Mouse (Mus musculus) ES-Bruce4 (cell line): ENCODE measurements at regions not wholly inside any gene's neighbourhood (a gene's known extent, or its start where the extent isn't known, plus 50 kb on each side); places are given as distances from the start of the nearest gene placed in this dataset.
A peak's percentile ranks its signal among the peaks of the same experiment; 100 is the strongest.

Source experiments
- H3K27ac ChIP-seq: 2 replicates; pipeline ENCODE4 v1.5.1; 2012; ENCODE audit warnings: low read length, inconsistent platforms; ENCODE audit not compliant: insufficient read depth
- H3K27me3 ChIP-seq: 2 replicates; pipeline ENCODE4 v1.6.1; 2012; ENCODE audit warnings: mild to moderate bottlenecking, low read length, inconsistent platforms; ENCODE audit not compliant: control insufficient read depth, poor library complexity, insufficient read depth, severe bottlenecking
- H3K36me3 ChIP-seq: 2 replicates; pipeline ENCODE4 v1.6.1; 2012; ENCODE audit warnings: inconsistent platforms, mild to moderate bottlenecking, low read length, moderate library complexity; ENCODE audit not compliant: control insufficient read depth, poor library complexity, insufficient read depth, severe bottlenecking
- H3K4me1 ChIP-seq: one replicate; pipeline ENCODE4 v1.8.1; 2011; ENCODE audit warnings: low read length; ENCODE audit not compliant: control insufficient read depth, insufficient read depth
- H3K4me3 ChIP-seq: 2 replicates; pipeline ENCODE4 v1.5.1; 2011; ENCODE audit warnings: low read depth, mild to moderate bottlenecking, low read length
- H3K9ac ChIP-seq: 2 replicates; pipeline ENCODE4 v1.6.1; 2012; ENCODE audit warnings: low read depth, mild to moderate bottlenecking, inconsistent platforms; ENCODE audit not compliant: poor library complexity, severe bottlenecking
- H3K9me3 ChIP-seq: replicated peaks from 2 replicates; pipeline ENCODE4 v1.6.1; 2012; ENCODE audit warnings: mild to moderate bottlenecking, low read length, inconsistent platforms; ENCODE audit not compliant: control insufficient read depth, poor library complexity, insufficient read depth, severe bottlenecking
- CTCF ChIP-seq: IDR thresholded peaks from one replicate; pipeline ENCODE4 v1.8.1; 2011; ENCODE audit warnings: low read depth, low read length
- EP300 ChIP-seq: IDR thresholded peaks from 2 replicates; pipeline ENCODE4 v1.6.1; 2011; ENCODE audit warnings: low read depth, low read length; ENCODE audit not compliant: insufficient read depth
- POLR2A ChIP-seq: IDR thresholded peaks from one replicate; pipeline ENCODE4 v1.8.1; 2011; ENCODE audit warnings: low read length; ENCODE audit not compliant: insufficient read depth

- Histone ChIP-seq H3K4me3 (no peak overlapping the region), H3K4me1 (no peaks in the 10 kb centered on the region), H3K27me3 (no peaks in the 10 kb centered on the region), H3K36me3 (no peaks in the 10 kb centered on the region), H3K9ac (no peak overlapping the region), H3K9me3 (no peaks in the 10 kb centered on the region), H3K27ac (no peak overlapping the region)
- no peak for TF ChIP-seq POLR2A
- TF ChIP-seq EP300: no peak
- no peak for TF ChIP-seq CTCF
Observed at GRCm38 (mm10) chr7:62179387-62179786, 167.0 kb upstream of the Ndn start.

DNA sequence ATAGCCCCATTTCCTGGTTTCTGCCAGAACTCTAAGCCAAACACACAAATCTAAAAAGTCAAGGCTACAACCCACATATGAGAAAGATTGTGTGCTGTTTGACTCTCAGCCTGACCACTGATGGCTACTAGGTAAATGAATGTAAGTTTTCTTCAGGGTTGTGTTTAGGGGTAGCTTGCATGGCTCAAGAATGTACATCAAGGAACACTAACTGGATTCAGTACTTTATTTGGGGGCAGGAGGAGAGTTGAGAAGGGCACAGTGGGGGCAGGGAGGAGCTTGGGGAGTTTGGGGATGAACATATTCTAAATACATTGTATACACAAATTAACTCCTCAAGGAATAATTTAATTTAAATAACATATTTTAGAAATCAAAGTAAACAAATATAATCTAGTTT is 137.8 kb upstream of the Ndn start:
- no peaks in the 10 kb centered on the region for H3K9me3 ChIP-seq
- no peak for TF ChIP-seq EP300
- TF ChIP-seq CTCF: no peak
- TF ChIP-seq POLR2A: no peak
- no peaks in the 10 kb centered on the region for H3K4me1 ChIP-seq
- H3K4me3 ChIP-seq: no peak overlapping the region
- no peak overlapping the region for H3K9ac ChIP-seq
- no peaks in the 10 kb centered on the region for H3K27me3 ChIP-seq
- H3K27ac ChIP-seq: no peak overlapping the region
- H3K36me3 ChIP-seq: no peaks in the 10 kb centered on the region

DNA sequence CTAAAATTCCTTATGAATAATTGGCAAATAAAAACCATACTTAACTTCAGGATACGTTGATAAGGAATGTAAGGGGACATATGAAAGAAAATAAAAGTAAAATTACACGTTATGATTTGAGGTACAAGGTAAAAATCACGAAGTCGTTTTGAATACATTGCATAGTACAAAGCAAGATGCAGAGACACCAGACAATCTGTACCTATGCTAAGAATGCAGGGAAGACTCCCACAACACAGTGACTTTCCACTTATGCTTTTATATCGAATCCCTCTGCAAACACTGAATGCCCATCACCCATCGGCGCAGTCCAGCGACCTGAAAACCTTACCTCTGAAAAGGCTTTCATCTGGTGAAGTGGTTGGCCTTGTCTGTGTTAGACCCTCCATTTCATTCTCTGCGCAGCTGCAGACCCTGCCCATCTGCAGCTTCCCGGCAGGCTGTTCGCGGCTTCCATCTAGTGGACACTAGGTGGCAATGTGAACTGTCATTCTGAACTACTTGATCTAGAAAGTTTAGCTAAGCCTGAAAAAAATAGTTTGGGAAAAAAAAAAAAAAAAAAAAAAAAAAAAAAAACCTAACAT is 137.2 kb upstream of the Ndn start:
- no peaks in the 10 kb centered on the region for H3K9me3 ChIP-seq
- no peaks in the 10 kb centered on the region for H3K27me3 ChIP-seq
- H3K4me3 ChIP-seq: peak overlapping the region; percentile 28
- no peak overlapping the region for H3K9ac ChIP-seq
- 0 out of 2 replicates have a peak, but pooled peaks have one; percentile 24 for TF ChIP-seq EP300
- peak; percentile 66 for TF ChIP-seq CTCF
- no peak for TF ChIP-seq POLR2A
- no peak overlapping the region for H3K27ac ChIP-seq
- no peaks in the 10 kb centered on the region for H3K36me3 ChIP-seq
- H3K4me1 ChIP-seq: no peaks in the 10 kb centered on the region

- TF ChIP-seq EP300 (no peak), CTCF (no peak), POLR2A (no peak)
- Histone ChIP-seq H3K9ac (no peak overlapping the region), H3K4me3 (peak overlapping the region; percentile 5; the same call in 1 of the 2 replicates), H3K9me3 (no peaks in the 10 kb centered on the region), H3K27me3 (no peaks in the 10 kb centered on the region), H3K36me3 (no peaks in the 10 kb centered on the region), H3K27ac (no peak overlapping the region), H3K4me1 (no peaks in the 10 kb centered on the region)
Observed at GRCm38 (mm10) chr7:62225184-62225583, 121.2 kb upstream of the Ndn start.

- Histone ChIP-seq H3K4me3 (no peak overlapping the region), H3K27ac (no peak overlapping the region), H3K9ac (no peak overlapping the region), H3K36me3 (no peaks in the 10 kb centered on the region), H3K27me3 (no peaks in the 10 kb centered on the region), H3K9me3 (no peaks in the 10 kb centered on the region), H3K4me1 (no peaks in the 10 kb centered on the region)
- TF ChIP-seq CTCF (no peak), EP300 (no peak), POLR2A (no peak)
Observed at GRCm38 (mm10) chr7:62227727-62228126, 118.6 kb upstream of the Ndn start.

GRCm38 (mm10) chr7:62230713-62231112 is 115.7 kb upstream of the Ndn start:
- Histone ChIP-seq H3K4me1 (no peaks in the 10 kb centered on the region), H3K4me3 (0 out of 2 replicates have a peak overlapping the region, but pooled peaks have one; percentile 13), H3K27ac (no peak overlapping the region; the same call in 1 of the 2 replicates), H3K36me3 (no peaks in the 10 kb centered on the region), H3K9me3 (no peaks in the 10 kb centered on the region), H3K9ac (no peak overlapping the region), H3K27me3 (no peaks in the 10 kb centered on the region)
- TF ChIP-seq CTCF (no peak), EP300 (peak; percentile 70; the same call in 1 of the 2 replicates), POLR2A (no peak)
